Mouse (Mus musculus): ENCODE results near the gene Sgms1.

DNA sequence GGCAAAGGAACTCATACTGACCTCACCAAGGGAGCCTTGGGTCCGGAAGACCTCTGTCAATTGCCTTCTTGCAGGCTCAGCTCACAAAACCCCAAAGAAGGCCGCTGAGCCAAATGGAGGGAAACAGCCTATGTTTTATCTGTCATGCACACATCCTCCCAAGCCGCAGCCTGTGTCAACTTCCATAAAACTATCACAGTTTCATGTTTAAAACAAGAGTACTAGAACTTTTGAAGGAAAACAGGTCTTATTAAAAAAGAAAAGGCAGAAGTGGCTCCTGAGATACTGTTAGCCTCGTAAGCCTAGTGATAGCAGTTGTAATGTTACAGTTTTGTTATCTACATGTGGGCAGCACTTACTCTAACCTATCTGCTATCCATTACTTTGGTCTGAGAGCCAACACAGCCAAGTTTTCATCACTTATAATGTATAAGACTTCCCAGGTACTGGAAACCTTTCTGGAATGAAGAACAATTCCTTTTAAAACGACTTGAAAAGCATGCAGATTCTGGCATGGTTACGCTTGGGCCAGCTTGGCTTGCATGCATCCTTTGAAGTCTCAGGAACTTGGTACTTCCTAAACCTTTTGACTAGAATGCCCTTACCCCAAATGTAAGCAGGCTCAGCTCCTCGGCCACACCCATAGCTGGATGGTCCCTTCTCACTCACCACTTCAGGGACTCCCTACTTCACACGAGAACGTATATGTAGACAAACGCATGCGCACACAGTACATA is 150.6 kb downstream of the Sgms1 start:
- TF ChIP-seq FLI1 (IDR thresholded peaks at IDR 0.05; ENCODE audit: low read length): 0 out of 2 replicates have a peak, but pooled peaks have one; percentile 40
- TF ChIP-seq GATA1 (IDR thresholded peaks at IDR 0.05; ENCODE audit: borderline replicate concordance, low read length): peak; percentile 73; the same call in 2 of the 3 replicates
